Mouse (Mus musculus) brain, embryonic 14.5 days (tissue): Measurements from ENCODE around the gene Bub1.

Source experiments
- CTCF ChIP-seq: fragments of 200-500 bp; IDR thresholded peaks from 2 replicates; pipeline ENCODE4 v1.5.1; 2012; ENCODE audit warnings: inconsistent platforms, mild to moderate bottlenecking, moderate library complexity, borderline replicate concordance; ENCODE audit not compliant: insufficient read depth, insufficient read length; ENCODE audit errors: extremely low read depth
- POLR2A ChIP-seq: fragments of 200-500 bp; IDR thresholded peaks from 2 replicates; pipeline ENCODE4 v1.6.1; 2012; ENCODE audit warnings: mild to moderate bottlenecking, inconsistent platforms, borderline replicate concordance; ENCODE audit not compliant: poor library complexity, insufficient read depth, insufficient read length, severe bottlenecking; ENCODE audit errors: extremely low read depth

DNA sequence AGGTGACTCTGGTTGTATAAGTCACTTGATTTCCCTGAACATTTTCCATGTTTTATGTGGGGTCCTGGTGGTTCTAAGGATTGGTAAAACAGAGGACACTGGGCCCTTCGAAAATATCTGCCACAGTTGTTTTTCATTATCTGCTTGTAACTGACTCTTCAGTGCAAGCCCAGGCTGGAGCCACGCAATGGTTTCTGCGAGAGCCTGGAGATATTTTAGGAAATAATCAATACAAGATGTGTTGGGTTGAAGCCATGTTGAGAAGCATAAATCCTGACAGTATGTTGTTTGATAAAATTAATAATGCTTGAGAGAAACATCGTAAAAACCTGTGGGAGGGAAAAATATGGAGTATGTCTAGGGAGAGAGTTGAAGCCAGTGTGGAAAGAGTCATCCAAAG lies 32.7 kb upstream of the Bub1 start:
- TF ChIP-seq CTCF: no peak
- no peak for TF ChIP-seq POLR2A
